Mouse (Mus musculus): ENCODE measurements at regions not wholly inside any gene's neighbourhood (a gene's known extent, or its start where the extent isn't known, plus 50 kb on each side); places are given as distances from the start of the nearest gene placed in this dataset.

DNA sequence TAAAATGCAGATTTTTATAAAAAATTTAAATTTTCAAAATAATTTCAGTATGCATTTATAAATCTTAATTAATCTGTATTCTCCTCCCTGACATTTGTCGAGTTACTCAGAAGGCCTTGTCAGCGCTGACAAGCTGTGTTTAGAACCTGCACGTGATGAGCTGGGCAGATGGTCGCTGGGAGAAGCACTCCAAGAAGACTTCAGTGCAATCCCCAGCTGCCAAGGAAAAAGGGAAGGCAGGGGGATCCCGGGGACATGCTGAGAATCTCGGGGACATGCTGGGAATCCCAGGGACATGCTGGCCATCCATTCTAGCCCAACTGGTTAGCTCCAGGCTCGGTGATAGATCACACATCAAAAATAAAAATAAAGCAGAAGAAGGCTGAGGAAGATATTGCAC lies 172.9 kb downstream of the Hlx start:
- no peaks in the 10 kb centered on the region for H3K9me3 ChIP-seq (ENCODE audit: control insufficient read depth, low read length)
- WGBS, result 58% methylated on average over 7 of the region's 7 CpGs
- ATAC-seq (ENCODE audit: insufficient read depth, low FRiP score, low TSS enrichment) (no peak), DNase-seq (ENCODE audit: low spot score) (no peak)
- no peaks in the 10 kb centered on the region for H3K27me3 ChIP-seq (ENCODE audit: control insufficient read depth, insufficient read depth, low read length)
- H3K36me3 ChIP-seq (ENCODE audit: control insufficient read depth, insufficient read depth, low read length), result no peaks in the 10 kb centered on the region
- H3K4me2 ChIP-seq (ENCODE audit: low read depth), result no peak overlapping the region
- H3K27ac ChIP-seq (ENCODE audit: low read depth, low read length), result no peak overlapping the region
- H3K4me3 ChIP-seq (ENCODE audit: low read depth, low read length), result no peak overlapping the region
- no peak overlapping the region for H3K9ac ChIP-seq (ENCODE audit: low read length)
- no peaks in the 10 kb centered on the region for H3K4me1 ChIP-seq (ENCODE audit: control insufficient read depth, insufficient read depth, low read length)

DNA sequence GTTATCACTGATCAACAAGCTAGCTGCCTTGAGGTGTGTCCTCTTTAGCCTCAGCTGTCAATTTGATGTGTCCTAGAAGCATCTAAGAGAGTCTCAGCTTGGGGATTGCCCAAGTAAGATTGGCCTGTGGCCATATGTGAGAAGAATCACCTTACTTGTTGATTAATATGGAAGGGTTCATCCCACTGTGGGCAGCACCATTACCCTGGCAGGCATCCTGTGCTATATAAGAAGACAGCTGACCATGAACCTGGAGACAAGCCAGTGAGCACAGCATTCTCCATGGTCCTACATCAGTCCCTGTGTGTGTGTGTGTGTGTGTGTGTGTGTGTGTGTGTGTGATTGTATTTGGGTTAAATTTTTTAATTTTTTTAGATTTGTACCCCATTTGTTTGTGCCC lies 178.6 kb downstream of the Hlx start:
- ATAC-seq (ENCODE audit: insufficient read depth, low FRiP score, low TSS enrichment) (no peak), DNase-seq (ENCODE audit: low spot score) (no peak)

DNA sequence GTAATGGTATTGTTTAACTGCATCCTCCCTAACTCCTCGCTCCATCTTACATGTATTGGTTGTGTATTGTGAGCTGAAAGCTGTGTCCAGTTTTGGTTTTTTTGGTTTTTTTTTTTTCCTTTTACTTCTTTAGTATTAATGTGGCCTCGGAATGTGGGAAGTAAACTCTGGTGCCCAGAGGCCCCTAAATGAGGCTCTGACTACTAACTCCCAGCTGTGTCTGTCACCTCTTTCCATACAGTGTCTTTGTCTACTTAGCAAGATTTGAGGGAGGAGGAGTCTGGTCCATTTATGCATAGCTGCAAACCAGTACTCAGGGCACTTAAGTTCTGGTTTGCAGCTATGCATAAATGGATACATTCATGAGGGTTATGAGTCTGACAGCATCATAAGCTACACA lies 181.9 kb downstream of the Hlx start:
- H3K27me3 ChIP-seq (ENCODE audit: control insufficient read depth, insufficient read depth, low read length), result no peaks in the 10 kb centered on the region
- H3K4me1 ChIP-seq (ENCODE audit: control insufficient read depth, insufficient read depth, low read length), result no peaks in the 10 kb centered on the region
- H3K9ac ChIP-seq (ENCODE audit: low read length), result no peak overlapping the region
- H3K4me3 ChIP-seq (ENCODE audit: low read depth, low read length), result no peak overlapping the region
- H3K4me2 ChIP-seq (ENCODE audit: low read depth), result no peak overlapping the region
- no peak overlapping the region for H3K27ac ChIP-seq (ENCODE audit: low read depth, low read length)
- H3K9me3 ChIP-seq (ENCODE audit: control insufficient read depth, low read length), result no peaks in the 10 kb centered on the region
- 82% methylated on average over 2 of the region's 2 CpGs for WGBS
- ATAC-seq (ENCODE audit: insufficient read depth, low FRiP score, low TSS enrichment), result no peak
- no peak for DNase-seq (ENCODE audit: low spot score)
- no peaks in the 10 kb centered on the region for H3K36me3 ChIP-seq (ENCODE audit: control insufficient read depth, insufficient read depth, low read length)

More for the DNA sequence above, 178.6 kb downstream of the Hlx start:
- H3K4me1 ChIP-seq (ENCODE audit: control insufficient read depth, insufficient read depth, low read length), result no peaks in the 10 kb centered on the region
- no peak overlapping the region for H3K4me3 ChIP-seq (ENCODE audit: low read depth, low read length)
- H3K9me3 ChIP-seq (ENCODE audit: control insufficient read depth, low read length), result no peaks in the 10 kb centered on the region
- H3K9ac ChIP-seq (ENCODE audit: low read length), result no peak overlapping the region
- H3K27ac ChIP-seq (ENCODE audit: low read depth, low read length), result no peak overlapping the region
- H3K4me2 ChIP-seq (ENCODE audit: low read depth), result no peak overlapping the region
- H3K27me3 ChIP-seq (ENCODE audit: control insufficient read depth, insufficient read depth, low read length), result no peaks in the 10 kb centered on the region
- no peaks in the 10 kb centered on the region for H3K36me3 ChIP-seq (ENCODE audit: control insufficient read depth, insufficient read depth, low read length)

DNA sequence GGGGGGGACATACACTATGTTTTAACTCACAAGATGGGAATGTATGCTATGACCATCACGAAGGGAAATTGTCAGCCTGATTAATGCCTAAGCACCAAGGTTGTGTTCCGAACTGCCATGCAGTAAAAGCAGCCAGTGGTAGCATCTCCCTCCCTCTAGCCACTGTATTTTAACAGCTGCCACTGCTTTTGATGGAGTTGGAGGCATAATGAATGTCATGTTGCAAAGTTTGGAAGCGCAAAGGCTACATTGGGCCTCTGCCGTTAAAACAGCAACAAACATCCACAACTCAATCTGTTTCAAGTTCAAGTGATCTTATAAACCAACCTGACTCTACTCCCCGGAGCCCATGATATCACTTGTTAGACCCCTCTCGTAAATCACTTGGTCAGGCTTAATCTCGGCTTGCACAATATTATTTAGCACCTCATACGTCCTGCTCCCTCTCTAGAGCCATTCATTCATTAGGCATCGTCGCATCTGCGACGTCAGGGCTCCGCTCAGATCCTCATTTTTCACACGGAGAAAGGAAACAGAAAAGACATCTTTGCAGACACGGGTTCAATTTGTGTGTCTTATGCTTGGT lies 184.7 kb downstream of the Hlx start:
- no peak overlapping the region for H3K4me2 ChIP-seq (ENCODE audit: low read depth)
- no peaks in the 10 kb centered on the region for H3K36me3 ChIP-seq (ENCODE audit: control insufficient read depth, insufficient read depth, low read length)
- no peaks in the 10 kb centered on the region for H3K9me3 ChIP-seq (ENCODE audit: control insufficient read depth, low read length)
- WGBS, result 71% methylated on average over 15 of the region's 15 CpGs
- H3K4me3 ChIP-seq (ENCODE audit: low read depth, low read length), result no peak overlapping the region
- ATAC-seq (ENCODE audit: insufficient read depth, low FRiP score, low TSS enrichment) (no peak), DNase-seq (ENCODE audit: low spot score) (no peak)
- no peaks in the 10 kb centered on the region for H3K4me1 ChIP-seq (ENCODE audit: control insufficient read depth, insufficient read depth, low read length)
- H3K27ac ChIP-seq (ENCODE audit: low read depth, low read length), result no peak overlapping the region
- H3K27me3 ChIP-seq (ENCODE audit: control insufficient read depth, insufficient read depth, low read length), result no peaks in the 10 kb centered on the region
- H3K9ac ChIP-seq (ENCODE audit: low read length), result no peak overlapping the region

DNA sequence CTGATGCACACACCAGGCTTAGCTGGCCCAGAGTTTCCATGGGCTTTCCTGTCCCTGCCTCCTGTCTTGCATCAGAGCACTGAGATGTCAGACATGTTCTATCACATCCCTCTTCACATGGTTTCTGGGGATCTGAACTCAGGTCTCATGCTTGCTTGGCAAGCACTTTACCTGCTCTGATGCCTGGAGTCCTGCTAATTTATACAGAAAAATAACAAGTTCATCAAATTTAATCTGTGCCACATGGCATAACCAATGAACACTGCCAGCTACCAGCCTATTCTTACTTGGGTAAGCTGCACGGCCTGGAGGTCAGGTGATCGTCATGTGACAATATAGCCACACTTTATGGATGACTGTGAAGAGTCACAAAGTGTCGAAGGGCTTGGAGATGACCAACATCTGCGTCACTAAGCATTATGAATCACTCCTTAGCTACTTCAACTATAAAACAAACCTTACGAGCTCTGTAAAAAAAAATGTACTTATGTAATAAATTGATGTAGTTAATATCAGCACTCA lies 186.2 kb downstream of the Hlx start:
- Histone ChIP-seq H3K9ac (ENCODE audit: low read length) (no peak overlapping the region), H3K4me2 (ENCODE audit: low read depth) (no peak overlapping the region), H3K9me3 (ENCODE audit: control insufficient read depth, low read length) (no peaks in the 10 kb centered on the region), H3K4me1 (ENCODE audit: control insufficient read depth, insufficient read depth, low read length) (no peaks in the 10 kb centered on the region), H3K27ac (ENCODE audit: low read depth, low read length) (no peak overlapping the region), H3K36me3 (ENCODE audit: control insufficient read depth, insufficient read depth, low read length) (no peaks in the 10 kb centered on the region), H3K4me3 (ENCODE audit: low read depth, low read length) (no peak overlapping the region), H3K27me3 (ENCODE audit: control insufficient read depth, insufficient read depth, low read length) (no peaks in the 10 kb centered on the region)
- DNase-seq (ENCODE audit: low spot score), result no peak
- 92% methylated on average over 5 of the region's 5 CpGs for WGBS
- ATAC-seq (ENCODE audit: insufficient read depth, low FRiP score, low TSS enrichment), result no peak

DNA sequence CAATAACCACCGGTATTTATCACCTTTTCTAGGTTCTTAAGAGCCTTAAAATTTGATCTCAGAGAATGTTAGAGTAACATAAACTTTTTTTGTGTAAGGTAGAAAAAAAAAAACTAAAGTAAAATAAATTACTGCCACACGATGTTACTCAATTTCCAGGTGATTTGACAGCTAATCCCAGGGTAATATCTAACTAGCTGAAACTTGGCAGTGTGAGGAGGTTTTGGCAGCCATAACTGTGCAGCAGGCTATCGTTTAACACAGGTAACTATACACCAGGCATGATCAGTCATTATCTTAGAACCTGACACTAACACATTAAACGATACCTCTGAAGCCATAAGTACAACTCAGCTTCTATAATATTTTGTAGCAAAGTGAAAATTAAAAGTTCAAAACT lies 187.3 kb downstream of the Hlx start:
- Histone ChIP-seq H3K4me2 (ENCODE audit: low read depth) (no peak overlapping the region), H3K4me1 (ENCODE audit: control insufficient read depth, insufficient read depth, low read length) (no peaks in the 10 kb centered on the region), H3K9me3 (ENCODE audit: control insufficient read depth, low read length) (no peaks in the 10 kb centered on the region), H3K4me3 (ENCODE audit: low read depth, low read length) (no peak overlapping the region), H3K27me3 (ENCODE audit: control insufficient read depth, insufficient read depth, low read length) (no peaks in the 10 kb centered on the region), H3K9ac (ENCODE audit: low read length) (no peak overlapping the region), H3K36me3 (ENCODE audit: control insufficient read depth, insufficient read depth, low read length) (no peaks in the 10 kb centered on the region), H3K27ac (ENCODE audit: low read depth, low read length) (no peak overlapping the region)
- WGBS, result 83% methylated on average over 4 of the region's 4 CpGs
- ATAC-seq (ENCODE audit: insufficient read depth, low FRiP score, low TSS enrichment), result no peak
- DNase-seq (ENCODE audit: low spot score), result no peak

DNA sequence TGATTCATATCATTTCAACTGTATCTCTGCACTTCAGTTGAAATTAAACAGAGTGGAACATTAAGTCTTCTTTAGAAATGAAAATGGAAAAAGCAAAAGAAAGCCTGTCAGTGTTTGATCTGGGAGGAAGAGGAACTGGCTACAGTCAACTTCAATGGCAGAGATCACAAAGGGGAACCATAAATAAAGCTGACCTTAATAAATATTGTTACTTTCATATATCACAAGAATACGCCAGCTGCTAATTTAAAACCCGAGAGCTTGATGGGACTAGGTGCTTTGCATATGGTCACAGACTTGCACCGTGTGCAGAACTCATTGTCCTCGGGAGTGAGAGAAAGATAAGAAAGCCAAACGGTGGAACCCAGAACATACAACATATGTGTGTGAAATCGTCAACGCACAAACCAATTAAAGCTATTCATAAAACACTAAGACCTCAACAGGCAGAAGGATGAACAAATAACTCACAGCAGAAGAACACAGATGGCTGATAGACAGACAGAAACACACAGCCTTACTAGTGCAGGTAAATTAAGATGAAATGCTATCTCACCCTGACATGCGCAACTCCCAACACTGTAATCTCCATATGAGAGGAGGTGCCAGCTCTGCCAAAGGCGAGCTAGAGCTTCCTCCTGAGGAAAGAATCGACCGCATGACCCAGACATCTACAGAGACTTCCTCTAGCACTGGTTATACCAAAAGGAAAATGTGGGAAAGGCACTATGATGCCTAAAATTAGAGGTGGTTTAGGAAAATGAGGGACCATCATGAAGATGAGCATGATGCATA lies 189.9 kb downstream of the Hlx start:
- Histone ChIP-seq H3K9ac (ENCODE audit: low read length) (no peak overlapping the region), H3K4me1 (ENCODE audit: control insufficient read depth, insufficient read depth, low read length) (no peaks in the 10 kb centered on the region), H3K4me2 (ENCODE audit: low read depth) (no peak overlapping the region), H3K27me3 (ENCODE audit: control insufficient read depth, insufficient read depth, low read length) (no peaks in the 10 kb centered on the region), H3K27ac (ENCODE audit: low read depth, low read length) (no peak overlapping the region), H3K36me3 (ENCODE audit: control insufficient read depth, insufficient read depth, low read length) (no peaks in the 10 kb centered on the region), H3K9me3 (ENCODE audit: control insufficient read depth, low read length) (no peaks in the 10 kb centered on the region), H3K4me3 (ENCODE audit: low read depth, low read length) (no peak overlapping the region)
- DNase-seq (ENCODE audit: low spot score), result no peak
- ATAC-seq (ENCODE audit: insufficient read depth, low FRiP score, low TSS enrichment), result no peak
- WGBS, result 84% methylated on average over 11 of the region's 11 CpGs

DNA sequence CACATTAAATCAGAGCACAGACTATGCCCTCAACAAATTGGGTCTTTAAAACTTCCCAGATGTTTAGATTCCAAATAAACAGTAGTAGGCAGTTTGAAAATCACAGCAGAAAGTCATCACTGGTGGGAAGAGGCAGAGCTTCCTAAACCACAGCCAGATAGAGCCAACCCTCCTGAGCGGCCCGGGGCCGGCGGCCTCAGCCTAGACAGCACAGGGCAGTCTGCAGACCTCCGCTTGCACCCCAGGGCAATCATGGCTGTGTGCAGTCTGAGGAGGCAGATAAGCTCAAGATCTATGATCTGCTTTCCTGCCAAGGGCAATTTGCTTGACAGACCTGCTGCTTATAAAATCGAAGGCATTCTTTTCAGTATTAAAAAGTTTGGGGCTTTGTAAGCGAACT lies 192.6 kb downstream of the Hlx start:
- Histone ChIP-seq H3K4me2 (ENCODE audit: low read depth) (no peak overlapping the region), H3K4me1 (ENCODE audit: control insufficient read depth, insufficient read depth, low read length) (no peaks in the 10 kb centered on the region), H3K27ac (ENCODE audit: low read depth, low read length) (no peak overlapping the region), H3K27me3 (ENCODE audit: control insufficient read depth, insufficient read depth, low read length) (no peaks in the 10 kb centered on the region), H3K36me3 (ENCODE audit: control insufficient read depth, insufficient read depth, low read length) (no peaks in the 10 kb centered on the region), H3K9me3 (ENCODE audit: control insufficient read depth, low read length) (no peaks in the 10 kb centered on the region), H3K9ac (ENCODE audit: low read length) (no peak overlapping the region), H3K4me3 (ENCODE audit: low read depth, low read length) (no peak overlapping the region)
- DNase-seq (ENCODE audit: low spot score), result no peak
- no peak for ATAC-seq (ENCODE audit: insufficient read depth, low FRiP score, low TSS enrichment)
- 79% methylated on average over 7 of the region's 7 CpGs for WGBS
